Mouse (Mus musculus) liver, embryonic 11.5 days (tissue): ENCODE results near the gene Fhl3. TPM values are rescaled to one million over a fixed set of nuclear protein-coding genes. Genes with fewer than 3 reads are reported as not detected.
"Not testable (repeated sequence)": the region's sequence is repeated elsewhere in the genome, so short reads cannot be mapped to it uniquely, and the experiment has no call there.

Experiments used
- ATAC-seq: fragments of 200-750 bp; cut with Nextera tagmentation; replicated peaks from 2 replicates; pipeline ENCODE4 v1.8.0; 2017; ENCODE audit warnings: moderate number of reproducible peaks, mild to moderate bottlenecking, moderate TSS enrichment, moderate library complexity; ENCODE audit not compliant: low FRiP score
- DNase-seq: peaks from one replicate; pipeline ENCODE4 v3.0.0-alpha.2; 2017; ENCODE audit warnings: low spot score
- H3K27ac ChIP-seq: fragments of 300-500 bp; sonication (generic); 2 replicates; pipeline ENCODE4 v1.5.1; 2014; ENCODE audit warnings: mild to moderate bottlenecking, low read depth, low read length, control low read depth
- H3K27me3 ChIP-seq: fragments of 300-500 bp; sonication (generic); replicated peaks from 2 replicates; pipeline ENCODE4 v1.6.1; 2014; ENCODE audit warnings: low read length, mixed read lengths; ENCODE audit not compliant: control insufficient read depth, insufficient read depth
- H3K36me3 ChIP-seq: fragments of 300-500 bp; sonication (generic); 2 replicates; pipeline ENCODE4 v1.6.1; 2014; ENCODE audit warnings: mild to moderate bottlenecking, low read length, moderate library complexity, mixed read lengths; ENCODE audit not compliant: control insufficient read depth, insufficient read depth
- H3K4me1 ChIP-seq: fragments of 300-500 bp; sonication (generic); replicated peaks from 2 replicates; pipeline ENCODE4 v1.6.1; 2014; ENCODE audit warnings: low read length, mixed read lengths; ENCODE audit not compliant: control insufficient read depth, insufficient read depth
- H3K4me2 ChIP-seq: fragments of 300-500 bp; sonication (generic); 2 replicates; pipeline ENCODE4 v1.6.1; 2014; ENCODE audit warnings: mild to moderate bottlenecking, control low read depth, moderate library complexity
- H3K4me3 ChIP-seq: fragments of 300-500 bp; sonication (generic); 2 replicates; pipeline ENCODE4 v1.5.1; 2014; ENCODE audit warnings: low read depth, low read length, control low read depth
- H3K9ac ChIP-seq: fragments of 300-500 bp; sonication (generic); 2 replicates; pipeline ENCODE4 v1.6.1; 2014; ENCODE audit warnings: low read depth, low read length, control low read depth
- H3K9me3 ChIP-seq: fragments of 300-500 bp; sonication (generic); 2 replicates; pipeline ENCODE4 v1.6.1; 2016; ENCODE audit warnings: low read length, inconsistent platforms, mixed read lengths; ENCODE audit not compliant: control insufficient read depth
- WGBS: fragments of 180-500 bp; shearing (Covaris S2); extraction: QIAGEN DNeasy Blood & Tissue Kit; methylation state at CpG from one replicate; pipeline ENCODE4 v1.1.7; 2014; 5-methylcytosine and 5-hydroxymethylcytosine counted together
- polyA plus RNA-seq: library from polyadenylated mRNA; unstranded; fragments of >200 nt; fragmentation: Nextera tagmentation; extraction: Ambion mirVana; gene quantifications from 2 replicates; pipeline ENCODE4 v1.2.1, GENCODE M21; 2014

The Fhl3 gene
- polyA plus RNA-seq, 1 experiment from 2014 or later = 6.8 TPM

DNA sequence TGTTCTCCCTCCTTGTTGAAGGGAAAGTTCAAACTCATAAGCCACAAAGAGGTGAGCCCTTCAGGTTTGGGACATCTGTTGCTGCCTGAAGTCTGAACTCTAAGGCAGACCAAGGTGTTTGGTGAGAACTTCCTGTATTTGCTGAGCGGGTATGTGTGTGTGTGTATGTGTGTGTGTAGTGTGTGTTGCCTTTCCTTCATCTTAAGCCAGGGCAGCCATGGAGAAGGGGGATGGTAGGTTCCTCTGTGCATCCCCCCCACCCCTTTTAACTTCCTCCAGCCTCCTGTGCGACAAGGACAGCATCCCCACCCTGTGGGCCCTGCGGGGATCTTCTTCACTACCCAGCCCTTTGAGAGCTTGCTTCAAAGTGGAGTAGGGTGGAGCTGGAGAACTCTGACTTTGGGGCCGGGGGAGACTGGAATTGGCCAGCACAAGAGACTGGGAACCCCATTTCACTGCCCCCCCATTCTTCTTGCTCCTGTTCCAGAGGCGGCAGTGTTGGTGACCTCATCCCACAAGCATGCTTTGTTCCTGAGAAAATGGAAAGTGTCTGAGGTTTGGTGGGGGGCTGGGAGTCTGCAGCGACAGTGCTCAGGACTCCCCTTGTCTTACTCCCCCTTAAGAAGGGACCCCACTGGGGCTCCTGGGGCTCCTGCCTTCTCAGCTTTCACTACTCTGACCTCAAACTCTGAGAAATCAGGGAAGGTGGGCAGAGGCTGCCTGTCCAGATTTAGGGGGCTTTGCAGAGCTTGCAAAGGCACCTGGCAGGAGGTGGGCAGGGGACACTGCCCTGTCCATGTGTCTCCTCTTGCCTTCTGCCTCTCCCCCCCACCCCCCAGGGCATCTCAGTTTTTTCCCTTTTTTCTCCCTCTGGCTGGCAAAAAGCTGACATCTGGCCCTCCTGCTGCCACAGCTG lies 3.6 kb downstream of the Fhl3 start:
- Histone ChIP-seq H3K4me2 (peak overlapping the region; percentile 47), H3K27ac (peak overlapping the region; percentile 73), H3K4me3 (peak overlapping the region; percentile 27), H3K36me3 (no peaks in the 10 kb centered on the region; the same call in 1 of the 2 replicates), H3K27me3 (no peaks in the 10 kb centered on the region), H3K4me1 (peaks cover 58% of the 10 kb centered on the region), H3K9ac (peak overlapping the region; percentile 43), H3K9me3 (no peaks in the 10 kb centered on the region)
- WGBS = 14% methylated on average over 6 of the region's 6 CpGs
- no peak for ATAC-seq
- DNase-seq = no peak

- Histone ChIP-seq H3K36me3 (no peaks in the 10 kb centered on the region; the same call in 1 of the 2 replicates), H3K27me3 (no peaks in the 10 kb centered on the region), H3K9ac (no peak overlapping the region), H3K4me2 (peak overlapping the region; percentile 47), H3K4me3 (no peak overlapping the region), H3K27ac (peak overlapping the region; percentile 73), H3K9me3 (no peaks in the 10 kb centered on the region), H3K4me1 (peaks cover 60% of the 10 kb centered on the region)
- no peak for ATAC-seq
- 14% methylated on average over 11 of the region's 11 CpGs for WGBS
- no peak for DNase-seq
Observed at GRCm38 (mm10) chr4:124704797-124705474, 4.4 kb downstream of the Fhl3 start.

- Histone ChIP-seq H3K4me3 (no peak overlapping the region), H3K27ac (peak overlapping the region; percentile 23; the same call in 1 of the 2 replicates), H3K36me3 (no peaks in the 10 kb centered on the region; the same call in 1 of the 2 replicates), H3K9ac (no peak overlapping the region), H3K4me2 (peak overlapping the region; percentile 47; the same call in 1 of the 2 replicates), H3K27me3 (no peaks in the 10 kb centered on the region), H3K4me1 (peaks cover 63% of the 10 kb centered on the region), H3K9me3 (no peaks in the 10 kb centered on the region)
- ATAC-seq (no peak), DNase-seq (no peak)
- 74% methylated on average over 23 of the region's 23 CpGs for WGBS
Observed at GRCm38 (mm10) chr4:124705661-124706269, 5.3 kb downstream of the Fhl3 start.

DNA sequence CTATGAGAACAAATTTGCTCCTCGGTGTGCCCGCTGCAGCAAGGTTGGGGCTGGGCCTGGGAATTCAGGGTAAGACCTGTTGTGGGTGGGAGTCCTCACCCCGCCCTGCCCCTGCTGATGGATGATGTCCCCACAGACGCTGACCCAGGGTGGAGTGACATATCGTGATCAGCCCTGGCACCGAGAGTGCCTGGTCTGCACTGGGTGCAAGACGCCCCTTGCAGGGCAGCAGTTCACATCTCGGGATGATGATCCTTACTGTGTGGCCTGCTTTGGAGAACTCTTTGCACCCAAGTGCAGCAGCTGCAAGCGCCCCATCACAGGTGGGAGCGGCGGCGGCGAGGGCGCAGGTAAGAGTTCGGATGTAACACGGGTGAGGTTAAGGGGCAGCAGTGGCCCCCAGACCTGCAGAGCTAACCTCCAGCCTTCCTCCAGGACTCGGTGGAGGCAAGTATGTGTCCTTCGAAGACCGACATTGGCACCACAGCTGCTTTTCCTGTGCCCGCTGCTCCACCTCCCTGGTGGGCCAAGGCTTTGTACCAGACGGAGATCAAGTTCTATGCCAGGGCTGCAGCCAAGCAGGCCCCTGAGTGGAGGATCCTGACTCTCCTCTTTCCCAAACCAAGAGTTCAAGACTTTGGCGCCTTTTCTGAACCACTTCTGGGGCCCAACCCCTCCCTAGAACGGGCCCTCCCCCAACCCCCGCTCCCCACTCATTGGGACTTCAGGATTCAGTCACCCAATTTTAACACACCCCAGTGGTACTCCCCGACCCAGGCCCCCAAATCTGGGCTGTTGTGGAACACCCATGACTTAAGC lies 7.1 kb downstream of the Fhl3 start:
- H3K36me3 ChIP-seq, H3K27me3 ChIP-seq, H3K4me2 ChIP-seq, H3K9me3 ChIP-seq, ATAC-seq, H3K27ac ChIP-seq, H3K9ac ChIP-seq, H3K4me3 ChIP-seq, DNase-seq: not testable (repeated sequence)
- peaks cover 55% of the 10 kb centered on the region for H3K4me1 ChIP-seq
- 87% methylated on average over 25 of the region's 25 CpGs for WGBS

DNA sequence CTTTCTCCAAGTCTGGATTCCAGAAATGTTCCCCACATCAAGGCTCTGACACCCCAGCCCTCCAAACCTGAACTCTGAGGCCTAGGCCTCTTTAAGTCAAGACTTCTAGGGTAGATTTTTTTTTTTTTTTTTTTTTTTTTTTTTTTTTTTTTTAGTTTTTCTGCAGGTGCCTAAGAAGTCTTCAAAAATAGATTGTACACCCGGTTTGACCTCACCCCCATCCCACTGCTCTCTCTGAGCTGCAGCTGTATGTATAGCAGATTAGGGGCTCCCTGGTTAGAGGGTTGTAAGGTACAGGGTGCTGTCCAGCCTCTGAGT lies 7.7 kb downstream of the Fhl3 start:
- WGBS = 6% methylated on average over 1 of the region's 1 CpGs
- H3K9ac ChIP-seq = peak overlapping the region; percentile 61; the same call in 1 of the 2 replicates

GRCm38 (mm10) chr4:124708518-124709477 lies 8.3 kb downstream of the Fhl3 start:
- H3K4me1 ChIP-seq = peaks cover 47% of the 10 kb centered on the region
- 3% methylated on average over 41 of the region's 41 CpGs for WGBS
- DNase-seq (peak; percentile 87), ATAC-seq (peak; percentile 81)
- H3K4me3 ChIP-seq = peak overlapping the region; percentile 39
- H3K27ac ChIP-seq = peak overlapping the region; percentile 95
- no peaks in the 10 kb centered on the region for H3K27me3 ChIP-seq
- H3K9ac ChIP-seq = peak overlapping the region; percentile 61
- H3K36me3 ChIP-seq = no peaks in the 10 kb centered on the region; the same call in 1 of the 2 replicates
- no peaks in the 10 kb centered on the region for H3K9me3 ChIP-seq
- peak overlapping the region; percentile 73 for H3K4me2 ChIP-seq

More for the DNA sequence above, 7.7 kb downstream of the Fhl3 start:
- not testable (repeated sequence) for H3K36me3 ChIP-seq, DNase-seq, H3K9me3 ChIP-seq, ATAC-seq, H3K27me3 ChIP-seq
- Histone ChIP-seq H3K4me1 (peaks cover 53% of the 10 kb centered on the region), H3K27ac (peak overlapping the region; percentile 95), H3K4me3 (peak overlapping the region; percentile 39; the same call in 1 of the 2 replicates), H3K4me2 (peak overlapping the region; percentile 73)

GRCm38 (mm10) chr4:124709961-124710446 lies 9.5 kb downstream of the Fhl3 start:
- WGBS = 4% methylated on average over 18 of the region's 18 CpGs
- peak overlapping the region; percentile 73 for H3K4me2 ChIP-seq
- H3K27ac ChIP-seq = peak overlapping the region; percentile 95
- DNase-seq = peak; percentile 55
- peak overlapping the region; percentile 64 for H3K9ac ChIP-seq
- H3K27me3 ChIP-seq = no peaks in the 10 kb centered on the region
- H3K36me3 ChIP-seq = no peaks in the 10 kb centered on the region; the same call in 1 of the 2 replicates
- H3K9me3 ChIP-seq = no peaks in the 10 kb centered on the region
- ATAC-seq = no peak; the same call in 1 of the 2 replicates
- H3K4me1 ChIP-seq = peaks cover 35% of the 10 kb centered on the region
- peak overlapping the region; percentile 39 for H3K4me3 ChIP-seq
